23 mouse cellular contexts compared by ENCODE assay signal in the genomic region with DNA sequence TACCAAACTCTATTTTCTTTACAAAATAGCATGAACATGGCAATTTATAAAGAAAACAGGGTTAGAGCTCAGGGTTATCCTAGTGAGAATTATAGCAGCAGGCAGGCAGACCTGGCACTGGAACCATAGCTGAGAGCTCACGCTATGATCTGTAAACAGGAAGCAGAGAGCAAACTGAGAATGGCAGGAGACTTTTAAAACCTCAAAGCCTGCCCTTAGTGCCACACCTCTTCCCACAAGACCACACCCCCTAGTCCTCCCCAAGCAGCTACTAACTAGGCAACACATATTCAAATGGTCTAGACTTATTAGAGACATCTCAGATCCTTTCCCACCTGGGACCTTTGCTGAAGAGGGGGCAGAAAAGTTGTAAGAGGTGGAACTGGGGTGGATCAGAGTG.
DNase-seq lines count a peak whose midpoint lies in the region; ATAC-seq and TF ChIP-seq lines count a peak whose summit lies in the region.
"Had no signal": no experiment of that assay in that cellular context is flagged by ENCODE, and none has a peak within 500 bp of the region (broad histone marks: within the 10 kb centered on the region; RNA-seq: fewer than 3 reads in every experiment).

No protein-coding gene starts in this region.

- WGBS in cerebellum, adult 2 months: 25% methylated on average over 1 of the region's 1 CpGs

- no peak for TF ChIP-seq POLR2A in cerebellum, adult 2 months (IDR thresholded peaks at IDR 0.05; ENCODE audit: borderline replicate concordance, insufficient read depth, low read length)

- no peak overlapping the region for H3K27ac ChIP-seq in cerebellum, adult 2 months (ENCODE audit: insufficient read depth, low read length)
- H3K27ac ChIP-seq: embryonic facial prominence, embryonic 13.5 days; forebrain, embryonic 13.5 days; gastrocnemius, adult 2 months; hindbrain, embryonic 15.5 days; kidney, embryonic 15.5 days had no signal

- no peak for TF ChIP-seq CTCF in cerebellum, adult 2 months (IDR thresholded peaks at IDR 0.05; ENCODE audit: borderline replicate concordance, insufficient read depth, low read depth, low read length)

- no peaks in the 10 kb centered on the region for H3K27me3 ChIP-seq in cerebellum, adult 2 months (ENCODE audit: control insufficient read depth, insufficient read depth, low read length)
- H3K27me3 ChIP-seq: embryonic facial prominence, embryonic 13.5 days; forebrain, embryonic 13.5 days; hindbrain, embryonic 15.5 days; kidney, embryonic 15.5 days had no signal

- H3K4me3 ChIP-seq in cerebellum, adult 2 months (replicated peaks; ENCODE audit: insufficient read depth, low read depth, low read length): no peak overlapping the region
- H3K4me3 ChIP-seq: embryonic facial prominence, embryonic 13.5 days; forebrain, embryonic 13.5 days; gastrocnemius, adult 2 months; hindbrain, embryonic 15.5 days; kidney, embryonic 15.5 days had no signal

- peak; percentile 56 for ATAC-seq in common myeloid progenitor, adult 5-6 weeks (replicated peaks; ENCODE audit: low read depth, poor library complexity, severe bottlenecking)
- peak; percentile 57 for ATAC-seq in inflammation-experienced regulatory T-cells, adult 6 months
- ATAC-seq: activated CD4-positive, CD25-positive, alpha-beta regulatory T cell, adult 4 months; forebrain, embryonic 13.5 days; forebrain, postnatal 0 days; Patski had no signal

- peaks cover 10% of the 10 kb centered on the region; the same call in 1 of the 2 replicates for H3K4me1 ChIP-seq in cerebellum, adult 2 months (ENCODE audit: control insufficient read depth, insufficient read depth, low read length)
- H3K4me1 ChIP-seq: embryonic facial prominence, embryonic 13.5 days; hindbrain, embryonic 15.5 days; kidney, embryonic 15.5 days had no signal

- DNase-seq in CD4-positive, CD25-positive, alpha-beta regulatory T cell, adult 2 months (ENCODE audit: low read depth, low spot score): peak; percentile 3
- DNase-seq in cerebellum, adult 2 months: no peak
- DNase-seq in heart, postnatal 4 days: no peak
- no peak for DNase-seq in kidney, adult 11 months
- DNase-seq in frontal cortex, adult 2 months (ENCODE audit: extremely low spot score in 1 of 2, low spot score in 1 of 2): no peak
- DNase-seq: adrenal gland, adult 8-10 months; adrenal gland, postnatal 36 days; cerebellum, adult 8-10 months; cerebellum, postnatal 25 days; forebrain, postnatal 0 days; gastrocnemius, adult 2 months; gastrocnemius, postnatal 25 days; heart, adult 11 months; heart, postnatal 14 days; kidney, adult 18-20 months had no signal
